Mouse (Mus musculus) intestine, embryonic 16.5 days (tissue): ENCODE measurements at regions not wholly inside any gene's neighbourhood (a gene's known extent, or its start where the extent isn't known, plus 50 kb on each side); places are given as distances from the start of the nearest gene placed in this dataset.
"Not testable (repeated sequence)": the region's sequence is repeated elsewhere in the genome, so short reads cannot be mapped to it uniquely, and the experiment has no call there.

Experiments used
- ATAC-seq: fragments of 200-750 bp; cut with Nextera tagmentation; 2 replicates; pipeline ENCODE4 v1.8.0; 2017; ENCODE audit warnings: moderate TSS enrichment, moderate library complexity
- H3K27ac ChIP-seq: fragments of 300-500 bp; sonication (generic); 2 replicates; pipeline ENCODE4 v1.5.1; 2014; ENCODE audit warnings: mild to moderate bottlenecking, low read length
- H3K27me3 ChIP-seq: fragments of 300-500 bp; sonication (generic); replicated peaks from 2 replicates; pipeline ENCODE4 v1.6.1; 2014; ENCODE audit warnings: low read length, control low read depth, mixed read lengths; ENCODE audit not compliant: control insufficient read depth, insufficient read depth
- H3K36me3 ChIP-seq: fragments of 300-500 bp; sonication (generic); 2 replicates; pipeline ENCODE4 v1.6.1; 2014; ENCODE audit warnings: low read length, control low read depth; ENCODE audit not compliant: control insufficient read depth, insufficient read depth
- H3K4me1 ChIP-seq: fragments of 300-500 bp; sonication (generic); 2 replicates; pipeline ENCODE4 v1.6.1; 2014; ENCODE audit warnings: low read length, control low read depth, mixed read lengths; ENCODE audit not compliant: control insufficient read depth, insufficient read depth
- H3K4me2 ChIP-seq: fragments of 300-500 bp; sonication (generic); 2 replicates; pipeline ENCODE4 v1.6.1; 2014; ENCODE audit warnings: low read depth, low read length, control low read depth
- H3K4me3 ChIP-seq: fragments of 300-500 bp; sonication (generic); 2 replicates; pipeline ENCODE4 v1.5.1; 2014; ENCODE audit warnings: mild to moderate bottlenecking, low read length
- H3K9ac ChIP-seq: fragments of 300-500 bp; sonication (generic); 2 replicates; pipeline ENCODE4 v1.6.1; 2014; ENCODE audit warnings: low read depth, low read length
- H3K9me3 ChIP-seq: fragments of 300-500 bp; sonication (generic); 2 replicates; pipeline ENCODE4 v1.6.1; 2016; ENCODE audit warnings: low read length, control low read depth; ENCODE audit not compliant: control insufficient read depth
- WGBS: fragments of 180-500 bp; shearing (Covaris S2); extraction: QIAGEN DNeasy Blood & Tissue Kit; methylation state at CpG from one replicate; pipeline ENCODE4 v1.1.7; 2014; 5-methylcytosine and 5-hydroxymethylcytosine counted together

DNA sequence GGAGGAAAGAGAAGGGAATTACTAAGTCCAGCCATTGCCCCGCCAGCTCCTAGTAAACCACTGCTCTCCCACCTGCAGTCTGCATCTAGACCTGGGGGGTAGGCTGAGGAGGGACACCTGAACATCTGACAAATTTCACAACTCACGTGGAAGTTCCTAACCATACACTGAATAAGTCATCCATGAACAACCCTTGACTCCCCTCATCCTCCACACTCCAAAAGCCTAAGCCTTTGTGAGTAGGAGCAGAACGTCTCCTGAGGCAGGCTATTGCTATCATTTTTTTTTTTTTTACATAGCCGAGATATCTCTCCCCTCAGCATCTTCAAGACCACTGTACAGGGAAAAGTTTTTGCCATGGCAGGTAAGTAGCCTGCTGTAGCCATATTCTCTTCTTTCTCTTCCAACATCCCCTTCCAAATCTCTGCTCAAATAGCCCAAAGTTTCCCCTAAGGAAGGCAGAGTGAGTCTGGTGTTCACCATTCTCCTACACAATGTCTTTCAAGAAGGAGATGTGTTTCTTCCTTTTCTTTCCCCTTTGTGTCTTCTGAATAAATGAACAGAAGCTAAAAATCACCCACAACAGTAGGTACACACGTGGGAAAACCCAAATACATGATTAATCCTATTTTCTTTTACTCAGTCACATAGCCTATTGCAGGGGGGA, 109.7 kb downstream of the A730009L09Rik start:
- WGBS: 71% methylated on average over 5 of the region's 5 CpGs

DNA sequence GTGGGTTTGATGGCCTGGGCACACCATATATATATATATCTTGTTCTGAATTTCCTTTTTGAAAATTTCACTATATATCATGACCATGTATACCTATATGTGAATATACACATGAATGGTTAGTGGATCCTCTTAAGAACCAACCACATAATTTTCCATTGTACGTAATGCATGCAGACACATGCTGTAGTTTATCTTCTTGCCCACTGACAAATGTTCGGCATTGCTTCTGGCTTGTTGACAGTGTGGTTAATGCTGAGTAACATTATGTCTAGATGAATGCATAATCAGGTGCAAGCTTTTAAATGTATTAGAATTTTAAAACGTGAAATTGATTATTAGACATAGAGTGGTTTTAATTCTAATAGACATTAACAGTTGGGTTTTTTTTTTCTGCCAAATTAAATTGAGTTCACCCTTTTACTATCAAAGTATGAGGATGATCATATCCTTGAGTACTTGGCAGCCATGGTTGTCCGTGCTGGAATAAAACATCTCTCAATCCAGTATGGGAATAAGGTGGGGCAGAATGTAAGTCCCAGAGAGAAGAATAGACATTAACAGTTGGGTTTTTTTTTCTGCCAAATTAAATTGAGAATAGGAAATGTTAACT, 110.3 kb downstream of the A730009L09Rik start:
- no peaks in the 10 kb centered on the region for H3K9me3 ChIP-seq
- ATAC-seq: no peak
- no peaks in the 10 kb centered on the region for H3K4me1 ChIP-seq
- WGBS: 86% methylated on average over 4 of the region's 4 CpGs
- H3K9ac ChIP-seq: no peak overlapping the region
- H3K4me3 ChIP-seq: no peak overlapping the region
- no peak overlapping the region for H3K4me2 ChIP-seq
- H3K27ac ChIP-seq: no peak overlapping the region
- H3K36me3 ChIP-seq: no peaks in the 10 kb centered on the region
- no peaks in the 10 kb centered on the region for H3K27me3 ChIP-seq

More for the DNA sequence above, 109.7 kb downstream of the A730009L09Rik start:
- Histone ChIP-seq H3K4me2 (no peak overlapping the region), H3K4me3 (no peak overlapping the region), H3K4me1 (no peaks in the 10 kb centered on the region), H3K27ac (no peak overlapping the region), H3K27me3 (no peaks in the 10 kb centered on the region), H3K9me3 (no peaks in the 10 kb centered on the region), H3K9ac (no peak overlapping the region), H3K36me3 (no peaks in the 10 kb centered on the region)
- ATAC-seq: no peak

DNA sequence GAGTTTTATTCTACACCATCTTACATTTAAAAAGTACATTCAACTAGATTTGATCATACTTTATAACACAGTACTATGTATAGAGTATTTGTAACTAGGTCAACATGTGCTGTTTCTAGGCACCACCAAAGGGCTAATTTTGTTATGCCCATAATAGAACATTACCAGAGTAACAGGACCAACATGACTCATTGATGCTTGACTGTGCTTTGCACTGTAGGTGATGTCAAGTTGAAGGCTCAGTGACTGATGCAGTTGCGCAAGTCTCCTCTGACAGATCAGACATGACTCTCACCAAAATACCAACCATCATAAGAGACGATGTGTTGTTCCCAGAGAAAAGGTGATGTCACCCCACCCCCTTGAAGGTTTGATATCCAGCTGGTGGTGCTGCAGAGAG, 108.5 kb downstream of the Mrpl39 start:
- Histone ChIP-seq H3K4me1 (no peaks in the 10 kb centered on the region), H3K36me3 (no peaks in the 10 kb centered on the region), H3K27ac (no peak overlapping the region), H3K27me3 (no peaks in the 10 kb centered on the region), H3K4me2 (no peak overlapping the region), H3K4me3 (no peak overlapping the region), H3K9ac (no peak overlapping the region), H3K9me3 (no peaks in the 10 kb centered on the region)
- ATAC-seq: no peak
- WGBS: 91% methylated on average over 2 of the region's 2 CpGs

DNA sequence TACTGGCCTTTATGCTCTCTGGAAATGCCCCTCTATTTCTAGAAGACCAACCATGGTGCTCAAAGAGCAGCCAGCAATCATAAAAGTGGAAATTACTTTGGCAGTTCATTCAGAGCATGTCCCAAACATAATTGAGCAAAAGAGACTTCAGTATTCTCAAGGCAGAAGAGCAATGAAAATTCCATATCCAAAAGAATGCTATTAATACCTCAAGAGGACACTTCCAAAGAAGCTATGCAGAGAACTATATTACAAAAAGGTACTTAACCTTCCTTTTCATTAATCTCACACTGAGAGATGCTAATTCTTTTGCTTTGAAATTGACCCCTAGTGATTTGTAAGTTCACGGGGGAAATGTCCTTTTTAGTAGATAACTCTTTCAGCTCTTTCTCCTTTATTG, 105.7 kb downstream of the Mrpl39 start:
- Histone ChIP-seq H3K27ac (no peak overlapping the region), H3K4me3 (no peak overlapping the region)
- 79% methylated on average over 1 of the region's 1 CpGs for WGBS

DNA sequence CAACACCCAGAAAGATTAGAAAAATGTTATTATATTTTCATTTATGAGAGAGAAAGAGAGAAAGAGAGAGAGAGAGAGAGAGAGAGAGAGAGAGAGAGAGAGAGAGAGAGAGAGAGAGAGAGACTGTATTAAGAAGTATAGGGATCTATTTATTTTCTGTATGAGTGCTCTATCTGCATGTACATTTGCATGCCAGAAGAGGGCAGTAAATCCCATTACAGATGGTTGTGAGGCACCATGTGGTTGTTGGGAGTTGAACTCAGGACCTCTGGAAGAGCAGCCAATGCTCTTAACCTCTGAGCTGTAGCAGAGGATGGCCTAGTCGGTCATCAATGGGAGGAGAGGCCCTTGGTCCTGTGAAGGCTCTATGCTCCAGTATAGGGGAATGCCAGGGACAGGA, 91.1 kb downstream of the Mrpl39 start:
- 90% methylated on average over 1 of the region's 1 CpGs for WGBS
- H3K27me3 ChIP-seq: not testable (repeated sequence)

More for the DNA sequence above, 105.7 kb downstream of the Mrpl39 start:
- no peaks in the 10 kb centered on the region for H3K27me3 ChIP-seq
- no peak overlapping the region for H3K4me2 ChIP-seq
- no peaks in the 10 kb centered on the region for H3K9me3 ChIP-seq
- ATAC-seq: no peak
- H3K36me3 ChIP-seq: no peaks in the 10 kb centered on the region
- no peak overlapping the region for H3K9ac ChIP-seq
- no peaks in the 10 kb centered on the region for H3K4me1 ChIP-seq

DNA sequence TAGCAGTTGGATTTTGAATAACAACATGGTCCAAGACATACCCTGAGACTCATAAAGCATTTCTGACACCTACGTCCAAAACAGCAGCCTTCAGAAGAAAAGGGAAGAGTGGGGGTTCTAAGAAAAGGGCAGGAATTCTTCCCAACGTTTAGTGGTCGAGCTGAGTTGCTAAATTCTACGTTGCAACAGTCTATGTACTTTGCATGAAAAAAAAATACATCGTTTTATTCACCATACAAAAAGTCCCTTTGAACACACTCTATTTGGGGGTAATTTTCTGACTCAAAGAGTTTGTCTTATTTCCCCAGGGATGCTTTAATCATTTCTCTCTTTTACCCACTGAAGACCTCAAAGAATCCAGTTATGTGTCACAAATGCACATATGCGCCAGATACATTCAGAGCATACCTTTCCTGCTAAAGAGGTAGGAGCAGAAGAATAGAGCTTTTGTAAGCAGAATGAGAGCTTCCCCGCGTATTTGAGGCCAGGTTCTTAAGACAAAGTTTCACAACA, 89.3 kb downstream of the Mrpl39 start:
- 76% methylated on average over 8 of the region's 8 CpGs for WGBS
- H3K9ac ChIP-seq: no peak overlapping the region
- no peaks in the 10 kb centered on the region for H3K27me3 ChIP-seq
- H3K27ac ChIP-seq: no peak overlapping the region
- H3K4me2 ChIP-seq: no peak overlapping the region
- no peak for ATAC-seq
- no peak overlapping the region for H3K4me3 ChIP-seq
- no peaks in the 10 kb centered on the region for H3K4me1 ChIP-seq
- H3K9me3 ChIP-seq: no peaks in the 10 kb centered on the region
- H3K36me3 ChIP-seq: no peaks in the 10 kb centered on the region

More for the DNA sequence above, 91.1 kb downstream of the Mrpl39 start:
- not testable (repeated sequence) for H3K9ac ChIP-seq, H3K36me3 ChIP-seq, H3K27ac ChIP-seq, H3K4me3 ChIP-seq, H3K4me2 ChIP-seq, H3K9me3 ChIP-seq, H3K4me1 ChIP-seq, ATAC-seq

DNA sequence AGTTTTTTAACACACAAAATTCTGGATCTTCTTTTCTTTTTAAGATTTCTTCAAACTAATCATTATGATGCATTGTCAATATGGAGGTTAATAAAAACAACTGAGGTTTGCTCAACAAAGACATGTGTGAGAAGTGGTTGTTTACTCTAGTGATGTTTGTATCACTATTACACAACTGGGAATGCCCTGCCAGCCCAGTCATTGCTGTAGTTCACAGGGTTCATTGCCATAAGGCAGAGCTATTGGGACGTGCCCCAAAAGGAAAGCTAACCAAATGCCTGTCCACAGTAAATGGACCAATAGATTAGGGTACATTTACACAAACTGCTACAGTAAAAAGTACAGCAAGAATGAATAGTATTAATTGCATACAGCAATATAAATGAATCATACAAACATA, 84.9 kb downstream of the Mrpl39 start:
- Histone ChIP-seq H3K27ac (no peak overlapping the region), H3K9me3 (no peaks in the 10 kb centered on the region), H3K27me3 (no peaks in the 10 kb centered on the region), H3K4me2 (no peak overlapping the region), H3K4me1 (no peaks in the 10 kb centered on the region), H3K36me3 (no peaks in the 10 kb centered on the region), H3K4me3 (no peak overlapping the region), H3K9ac (no peak overlapping the region)
- WGBS: 61% methylated on average over 1 of the region's 1 CpGs
- ATAC-seq: no peak

DNA sequence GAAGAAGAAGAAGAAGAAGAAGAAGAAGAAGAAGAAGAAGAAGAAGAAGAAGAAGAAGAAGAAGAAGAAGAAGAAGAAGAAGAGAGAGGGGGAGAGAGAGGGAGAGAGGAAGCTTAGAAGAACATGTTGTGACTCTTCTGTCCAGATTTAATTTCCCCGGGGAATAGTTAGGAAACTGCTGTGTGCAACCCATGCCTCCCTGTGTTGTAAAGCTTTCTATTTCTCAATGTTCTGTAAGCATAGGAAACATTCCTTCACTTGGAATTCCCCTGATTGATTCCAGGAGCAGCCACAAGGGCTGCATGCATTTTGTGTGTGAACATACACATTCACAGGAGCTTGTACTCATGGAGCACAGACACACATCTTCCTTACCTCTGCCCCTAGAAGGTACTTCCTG, 81.7 kb downstream of the Mrpl39 start:
- Histone ChIP-seq H3K4me3 (no peak overlapping the region), H3K27me3 (no peaks in the 10 kb centered on the region), H3K4me2 (no peak overlapping the region), H3K36me3 (no peaks in the 10 kb centered on the region), H3K4me1 (no peaks in the 10 kb centered on the region), H3K9ac (no peak overlapping the region), H3K27ac (no peak overlapping the region), H3K9me3 (no peaks in the 10 kb centered on the region)
- no peak for ATAC-seq
- 86% methylated on average over 1 of the region's 1 CpGs for WGBS

DNA sequence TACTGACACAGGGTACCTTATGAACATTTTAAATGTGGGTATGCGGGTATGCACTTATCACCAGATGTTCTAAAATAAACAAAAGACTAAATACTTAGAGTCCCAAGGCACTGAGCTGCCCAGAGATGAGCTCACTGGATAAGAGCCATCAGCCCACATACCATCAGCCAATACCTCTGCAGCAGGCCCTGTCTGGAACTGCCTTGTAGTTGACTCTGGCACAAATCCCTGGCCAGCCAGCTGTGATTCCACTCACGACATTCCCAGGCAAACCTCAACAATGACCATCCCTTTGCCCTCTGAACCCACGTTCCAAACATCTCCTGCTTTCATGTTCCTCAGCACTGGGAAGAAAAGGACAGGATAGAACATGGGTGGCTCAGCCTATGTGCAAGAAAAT, 73.7 kb downstream of the Mrpl39 start:
- H3K27ac ChIP-seq: no peak overlapping the region
- no peak overlapping the region for H3K4me2 ChIP-seq
- H3K9ac ChIP-seq: no peak overlapping the region
- 42% methylated on average over 3 of the region's 3 CpGs for WGBS
- no peak overlapping the region for H3K4me3 ChIP-seq
- H3K36me3 ChIP-seq: no peaks in the 10 kb centered on the region
- no peak for ATAC-seq
- H3K9me3 ChIP-seq: no peaks in the 10 kb centered on the region
- no peaks in the 10 kb centered on the region for H3K4me1 ChIP-seq
- no peaks in the 10 kb centered on the region for H3K27me3 ChIP-seq
